Mouse (Mus musculus) embryo, embryonic 9.5 days (tissue): ENCODE data around the gene Sept7.
"Not testable (repeated sequence)": the region's sequence is repeated elsewhere in the genome, so short reads cannot be mapped to it uniquely, and the experiment has no call there.

ENCODE experiments used
- DNase-seq: peaks from one replicate; pipeline ENCODE4 v3.0.0-alpha.2; 2017; ENCODE audit errors: extremely low spot score

Sept7 gene

GRCm38 (mm10) chr9:25260411-25260810 lies 8.2 kb downstream of the Sept7 start:
- no peak for DNase-seq

GRCm38 (mm10) chr9:25260979-25261378 lies 8.7 kb downstream of the Sept7 start:
- no peak for DNase-seq

DNA sequence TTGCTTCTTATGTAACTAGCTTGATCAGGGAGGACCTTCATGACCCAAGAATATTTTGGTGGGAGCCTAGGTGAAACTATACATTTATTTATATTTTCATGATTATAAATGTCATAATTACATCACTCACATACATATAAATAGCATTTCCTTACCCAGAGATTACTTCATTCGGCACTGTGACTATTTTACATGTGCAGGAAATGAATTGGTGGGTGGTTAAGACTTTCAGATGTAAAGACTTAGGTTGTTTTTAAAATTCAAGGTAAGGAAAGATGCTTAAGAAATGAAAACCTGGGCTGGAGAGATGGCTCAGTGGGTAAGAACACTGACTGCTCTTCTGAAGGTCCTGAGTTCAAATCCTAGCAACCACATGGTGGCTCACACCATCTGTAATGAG lies 9.8 kb downstream of the Sept7 start:
- DNase-seq: no peak

DNA sequence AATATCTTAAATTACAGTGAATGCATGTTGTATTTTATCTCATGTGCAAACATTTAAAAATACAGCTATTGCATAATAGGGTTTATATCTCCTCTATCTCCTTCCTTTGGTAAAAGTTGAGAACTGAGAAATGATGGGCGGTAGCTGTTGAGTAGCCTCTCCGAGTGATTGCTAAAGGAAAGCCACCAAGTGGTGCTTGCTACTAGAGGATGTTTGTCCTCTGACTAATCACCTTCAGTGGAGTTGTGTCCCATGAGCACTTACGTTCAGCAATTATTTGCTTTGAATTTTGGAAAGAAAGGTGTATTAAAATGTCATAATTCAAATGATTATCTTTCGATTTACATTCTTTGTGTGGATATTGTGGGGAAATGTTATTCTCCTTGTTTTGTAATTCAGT lies 13.6 kb downstream of the Sept7 start:
- no peak for DNase-seq

GRCm38 (mm10) chr9:25267133-25267532 lies 14.9 kb downstream of the Sept7 start:
- no peak for DNase-seq

- no peak for DNase-seq
Observed at GRCm38 (mm10) chr9:25267574-25267973, 15.3 kb downstream of the Sept7 start.

- DNase-seq: no peak
Observed at GRCm38 (mm10) chr9:25271902-25272301, 19.7 kb downstream of the Sept7 start.

GRCm38 (mm10) chr9:25289796-25290195 lies 37.6 kb downstream of the Sept7 start:
- no peak for DNase-seq

GRCm38 (mm10) chr9:25309505-25310182 lies 57.4 kb downstream of the Sept7 start:
- peak; percentile 42 for DNase-seq

DNA sequence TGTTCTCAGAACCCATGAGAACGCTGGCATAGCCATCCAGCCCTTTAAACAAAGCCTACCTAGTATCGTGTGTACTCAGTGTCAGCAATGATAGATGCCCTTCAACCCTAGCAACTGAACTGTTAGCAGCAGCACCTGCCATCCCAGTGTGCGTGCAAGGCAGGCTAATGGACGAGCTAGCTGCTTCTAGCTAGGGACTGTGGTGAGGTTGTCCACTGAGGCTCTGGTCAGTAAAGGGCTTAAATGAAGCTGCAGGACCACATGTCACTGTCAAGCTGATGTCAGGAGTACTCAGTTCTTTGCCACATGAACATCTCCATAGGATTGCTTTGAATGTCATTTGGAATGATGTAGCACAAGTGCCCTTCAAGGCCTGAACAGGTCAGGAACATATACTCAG lies 62.1 kb downstream of the Sept7 start:
- DNase-seq: no peak

DNA sequence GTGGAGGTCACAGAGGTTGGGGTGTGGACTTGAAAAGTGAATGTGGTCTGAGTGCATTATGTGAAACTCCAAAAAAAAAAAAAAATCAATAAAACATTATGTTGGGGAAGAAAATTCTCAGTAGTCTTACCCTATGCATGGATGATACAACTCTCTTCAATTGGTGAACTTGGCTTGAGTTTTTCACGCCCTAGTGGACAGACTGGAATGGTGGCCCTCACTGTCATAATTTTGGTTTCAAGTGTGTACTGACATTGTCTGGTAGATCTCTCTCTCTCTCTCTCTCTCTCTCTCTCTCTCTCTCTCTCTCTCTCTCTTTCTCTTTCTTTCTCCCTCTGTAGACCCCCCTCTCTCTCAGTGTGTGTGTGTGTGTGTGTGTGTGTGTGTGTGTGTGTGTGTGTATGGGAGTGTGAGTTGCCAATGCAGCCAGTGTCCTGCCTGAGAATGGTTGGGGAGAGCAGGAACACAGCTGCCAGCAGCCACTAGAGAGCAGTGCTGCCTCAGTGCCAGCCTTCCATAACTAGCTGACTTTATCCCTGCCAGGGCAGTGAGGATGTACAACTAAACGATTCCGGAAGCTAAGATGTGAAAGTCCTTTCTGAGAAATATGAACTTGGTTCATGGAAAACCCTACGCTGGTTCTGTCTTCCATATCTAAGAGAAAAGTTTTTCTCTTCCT lies 65.7 kb downstream of the Sept7 start:
- peak; percentile 23 for DNase-seq

GRCm38 (mm10) chr9:25319676-25320075 lies 67.4 kb downstream of the Sept7 start:
- DNase-seq: not testable (repeated sequence)

DNA sequence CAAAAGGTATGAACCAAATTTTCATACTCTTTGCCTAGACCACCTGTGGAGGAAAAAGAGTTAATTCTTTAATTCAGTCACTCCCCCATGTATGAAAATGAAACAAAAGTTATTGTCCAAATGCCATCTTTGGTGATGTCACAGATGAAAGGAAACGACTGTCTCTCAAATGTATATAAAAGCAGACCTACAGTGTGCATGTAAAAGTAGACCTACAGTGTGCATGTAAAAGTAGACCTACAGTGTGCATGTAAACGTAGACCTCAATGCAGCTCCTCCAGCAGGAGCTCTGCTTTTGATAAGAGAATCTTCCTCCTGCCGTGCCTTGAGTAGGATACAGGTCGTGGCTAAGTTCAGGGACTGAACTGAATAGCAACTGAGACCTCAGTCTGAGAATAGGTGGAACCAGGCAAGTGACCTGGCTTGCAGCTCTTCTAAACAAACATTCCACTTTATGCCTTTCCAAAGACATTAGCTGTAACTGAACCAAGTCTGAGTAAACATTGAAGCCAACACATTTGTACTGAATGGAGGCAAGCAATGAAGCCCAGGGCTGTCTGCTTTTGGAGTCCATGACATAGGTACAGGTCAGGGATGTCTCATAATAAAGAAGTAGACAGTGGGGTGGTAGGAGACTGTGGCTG lies 75.6 kb downstream of the Sept7 start:
- no peak for DNase-seq

DNA sequence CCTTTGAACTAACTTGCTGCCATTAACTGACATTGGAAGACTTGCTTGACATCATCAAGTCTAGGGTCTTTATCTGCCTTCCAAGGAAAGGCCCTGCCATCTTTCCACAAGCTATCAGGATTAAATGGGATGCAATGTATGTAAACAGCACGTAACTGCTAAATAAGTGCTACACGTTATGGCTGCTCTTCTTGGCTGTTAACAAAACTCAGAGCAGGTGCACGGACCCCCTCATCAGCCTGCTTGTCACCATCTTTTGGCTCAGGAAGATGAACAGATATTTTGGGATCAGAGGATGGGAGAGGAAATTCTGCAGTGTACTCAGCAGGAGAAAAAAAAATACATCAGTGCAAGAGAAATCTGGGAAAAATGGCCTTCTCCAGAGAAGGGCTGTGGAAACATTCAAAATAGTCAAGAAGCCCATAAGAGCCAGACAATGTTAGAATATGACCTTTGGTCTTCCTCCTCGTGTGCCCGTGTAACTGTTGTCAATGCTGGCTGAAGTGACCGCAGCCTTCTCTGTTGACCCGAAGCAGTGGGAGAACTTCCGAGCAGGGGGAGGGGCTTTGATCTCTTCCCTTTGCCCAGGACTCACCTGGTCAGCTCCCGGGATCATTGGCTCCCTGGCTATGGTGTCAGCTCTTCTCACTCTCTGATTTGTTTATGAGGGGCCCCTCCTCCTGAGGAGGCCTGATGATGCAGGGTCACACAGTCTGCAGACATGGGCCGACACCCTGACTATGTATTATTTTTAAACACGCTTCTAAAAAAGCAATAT lies 76.9 kb downstream of the Sept7 start:
- DNase-seq: no peak

GRCm38 (mm10) chr9:25337436-25338198 lies 85.4 kb downstream of the Sept7 start:
- DNase-seq: no peak

- no peak for DNase-seq
Observed at GRCm38 (mm10) chr9:25340412-25340811, 88.2 kb downstream of the Sept7 start.

GRCm38 (mm10) chr9:25353775-25354174 lies 101.5 kb downstream of the Sept7 start:
- no peak for DNase-seq

GRCm38 (mm10) chr9:25355806-25356205 lies 103.6 kb downstream of the Sept7 start:
- DNase-seq: no peak

DNA sequence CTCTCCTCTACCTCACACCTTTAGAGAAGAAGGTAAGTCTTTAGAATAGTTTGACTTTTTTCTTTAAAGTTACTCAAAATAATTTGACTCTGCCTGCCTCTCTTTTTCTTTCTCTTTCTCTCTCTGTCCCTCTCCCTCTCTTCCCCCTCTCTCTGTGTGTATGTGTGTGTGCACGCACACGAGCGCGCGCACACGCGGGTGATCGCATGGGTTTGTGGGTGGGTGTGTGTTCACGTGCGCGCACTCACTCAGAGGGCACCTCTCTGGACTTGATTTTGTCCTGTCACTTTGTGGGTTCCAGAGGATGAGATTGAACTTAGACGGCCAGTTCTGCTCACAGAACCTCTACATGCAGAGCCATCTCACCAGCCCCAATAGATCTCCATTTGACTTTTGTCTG lies 105.3 kb downstream of the Sept7 start:
- DNase-seq: no peak

GRCm38 (mm10) chr9:25358018-25358417 lies 105.8 kb downstream of the Sept7 start:
- DNase-seq: no peak
